Mouse (Mus musculus) frontal cortex, postnatal 14 days (tissue): ENCODE results near the gene Zfp784.

Experiments
- DNase-seq, 2 experiments: peaks; one replicate each; pipeline ENCODE4 v3.0.0; 2022; ENCODE audit warnings: low spot score in 2 of 2

Gene Zfp784

GRCm38 (mm10) chr7:5057804-5058203 lies 19.6 kb upstream of the Zfp784 start:
- peak in 1 of 2 experiments; percentile 26 for DNase-seq

GRCm38 (mm10) chr7:5057381-5057780 lies 19.1 kb upstream of the Zfp784 start:
- DNase-seq, result no peak

DNA sequence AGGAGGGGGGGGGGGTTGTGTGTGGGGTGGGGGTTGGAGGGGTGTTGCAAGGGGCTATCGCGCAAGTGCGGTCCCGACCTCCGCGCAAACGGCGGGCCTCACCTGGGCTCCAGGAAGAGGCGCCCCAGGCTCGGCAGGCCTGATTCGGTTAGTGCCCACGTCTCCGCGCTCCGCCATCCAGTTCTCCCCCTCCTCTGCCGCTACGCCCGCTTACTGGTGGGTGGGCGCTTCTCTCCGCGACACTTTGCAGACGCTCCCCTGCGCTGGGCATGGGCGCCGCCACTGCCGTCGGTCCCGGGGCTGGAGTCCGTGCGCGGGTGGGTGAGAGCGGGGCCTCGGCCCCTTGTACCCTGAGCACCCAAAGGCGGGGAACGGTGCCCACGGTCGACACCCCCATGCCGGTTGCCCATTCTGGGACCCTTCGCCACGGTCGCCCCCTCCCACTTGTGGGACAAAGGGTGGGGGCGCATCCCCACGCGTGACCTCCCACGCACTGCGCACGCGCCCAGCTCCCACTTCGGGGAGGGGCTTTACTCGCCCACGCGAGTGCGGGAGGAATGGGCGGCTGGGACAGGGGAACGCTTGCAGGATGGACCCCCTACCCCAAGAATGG lies 18.5 kb upstream of the Zfp784 start:
- peak; percentile 57 to 62 for DNase-seq

DNA sequence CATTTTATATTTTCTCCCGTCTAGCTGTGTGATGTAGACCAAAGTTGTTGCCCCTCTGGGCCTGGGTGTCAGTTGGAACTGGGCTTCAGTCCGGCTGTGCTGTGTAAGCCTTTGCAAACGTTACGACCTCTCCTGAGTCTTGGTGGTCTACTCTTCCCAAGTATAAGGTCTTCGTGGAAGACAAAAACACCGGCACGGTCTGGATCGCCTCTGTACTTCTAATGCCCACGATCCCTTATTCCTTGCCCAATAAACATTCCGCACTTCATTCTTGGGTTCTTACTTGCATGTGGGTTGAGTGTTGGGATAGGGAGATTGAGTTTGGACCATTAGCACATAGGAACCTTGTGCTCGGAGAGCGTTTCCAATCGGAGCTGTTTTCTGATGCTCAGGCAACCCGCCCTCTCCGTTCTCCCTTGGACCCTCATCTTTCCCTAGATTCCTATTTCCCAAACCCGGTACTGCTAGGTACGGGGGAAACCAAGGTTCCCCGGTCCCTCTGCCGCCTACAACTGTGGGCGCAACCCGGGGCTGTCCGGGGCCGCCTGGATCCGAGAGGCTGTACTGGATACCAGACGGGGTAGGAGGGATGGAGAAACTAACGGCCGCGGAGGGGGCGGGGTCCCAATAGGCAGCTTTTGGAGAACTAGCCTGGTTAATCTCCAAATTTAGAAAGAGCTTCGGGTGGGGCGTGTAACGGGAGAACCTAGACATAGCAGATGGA lies 15.4 kb upstream of the Zfp784 start:
- peak in 1 of 2 experiments; percentile 35 for DNase-seq

DNA sequence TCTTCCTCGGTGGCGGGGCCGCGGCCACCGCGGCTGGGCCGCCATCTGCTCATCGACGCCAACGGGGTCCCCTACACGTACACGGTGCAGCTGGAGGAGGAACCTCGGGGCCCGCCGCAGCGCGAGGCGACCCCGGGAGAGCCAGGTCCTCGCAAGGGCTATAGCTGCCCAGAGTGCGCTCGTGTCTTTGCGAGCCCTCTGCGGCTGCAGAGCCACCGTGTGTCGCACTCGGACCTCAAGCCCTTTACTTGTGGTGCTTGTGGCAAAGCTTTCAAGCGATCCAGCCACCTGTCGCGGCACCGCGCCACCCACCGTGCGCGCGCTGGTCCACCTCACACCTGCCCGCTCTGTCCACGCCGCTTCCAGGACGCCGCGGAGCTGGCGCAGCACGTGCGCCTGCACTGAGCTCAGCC lies 14.7 kb upstream of the Zfp784 start:
- DNase-seq, result no peak

GRCm38 (mm10) chr7:5052438-5052837 lies 14.2 kb upstream of the Zfp784 start:
- DNase-seq, result no peak

DNA sequence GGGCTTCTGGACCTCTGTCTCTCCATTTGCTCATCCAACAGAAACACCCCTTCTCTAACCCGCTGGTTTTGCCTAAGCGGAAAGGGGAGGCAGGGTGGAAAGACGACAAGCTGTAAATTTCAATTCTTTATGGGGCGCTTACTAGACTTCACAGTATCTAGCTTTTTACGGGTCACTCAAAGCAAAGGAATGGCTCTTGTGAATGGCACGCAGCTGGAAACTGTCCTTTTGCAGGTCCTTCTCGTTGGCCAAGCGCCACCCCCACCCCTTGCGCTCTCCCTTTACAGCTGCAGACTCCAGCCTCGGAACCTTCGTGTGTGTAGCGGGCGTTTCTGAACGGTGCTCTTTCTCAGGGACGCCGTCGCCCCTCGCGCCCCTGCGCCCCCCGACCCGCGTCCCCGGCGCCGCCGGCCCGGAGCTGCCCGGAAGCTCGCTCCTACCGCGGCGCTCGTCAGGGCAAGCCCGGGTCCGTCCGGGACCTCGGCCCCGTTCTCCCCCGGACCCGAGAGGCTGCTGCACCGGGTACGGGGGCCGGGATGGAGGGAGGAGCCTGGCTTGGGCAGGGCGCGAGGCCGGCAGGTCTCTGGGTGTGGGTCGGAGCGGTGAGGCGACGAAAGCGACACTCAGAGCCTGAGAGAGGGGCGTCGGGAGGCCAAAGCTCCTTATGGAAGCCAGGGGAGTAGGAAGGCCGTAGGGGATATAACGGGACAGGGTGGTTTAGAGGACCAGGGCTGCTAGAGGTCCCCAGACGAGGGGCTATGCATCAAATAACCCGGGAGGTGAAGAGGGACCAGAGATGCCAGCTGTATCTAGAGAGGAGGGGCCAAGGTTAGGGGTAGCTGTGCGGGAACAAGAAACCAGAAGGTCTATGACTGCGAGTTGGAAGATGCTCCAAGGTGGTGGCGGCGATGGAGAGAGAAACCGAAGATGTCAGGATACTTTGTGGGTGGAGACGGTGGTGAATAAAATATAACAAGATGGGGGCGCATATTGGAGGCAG lies 13.2 kb upstream of the Zfp784 start, which contains the start of gene Zfp580:
Gene Zfp580 (plus strand): TSS at position 346 of the 1,000 bp plus-strand sequence.
- DNase-seq, result peak; percentile 69 to 72

DNA sequence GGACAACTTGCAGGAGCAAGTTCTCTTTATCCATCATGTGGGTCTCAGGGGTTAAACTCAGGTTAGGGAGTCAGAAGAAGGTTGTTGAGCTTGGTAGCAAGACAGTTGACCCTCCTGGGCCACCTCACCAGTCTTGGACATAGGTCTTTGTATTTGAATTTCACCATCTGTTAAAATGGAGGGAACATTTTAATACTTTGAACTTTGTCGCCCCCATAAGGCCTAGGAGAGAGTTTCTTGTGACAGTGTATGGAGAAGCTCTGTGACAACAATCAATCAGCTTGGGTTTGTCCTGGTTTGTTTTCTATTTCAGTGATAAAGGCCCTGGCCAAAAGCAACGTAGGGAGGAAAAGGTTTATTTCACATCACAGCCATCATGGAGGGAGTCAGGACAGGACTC lies 9.1 kb upstream of the Zfp784 start:
- DNase-seq, result no peak

DNA sequence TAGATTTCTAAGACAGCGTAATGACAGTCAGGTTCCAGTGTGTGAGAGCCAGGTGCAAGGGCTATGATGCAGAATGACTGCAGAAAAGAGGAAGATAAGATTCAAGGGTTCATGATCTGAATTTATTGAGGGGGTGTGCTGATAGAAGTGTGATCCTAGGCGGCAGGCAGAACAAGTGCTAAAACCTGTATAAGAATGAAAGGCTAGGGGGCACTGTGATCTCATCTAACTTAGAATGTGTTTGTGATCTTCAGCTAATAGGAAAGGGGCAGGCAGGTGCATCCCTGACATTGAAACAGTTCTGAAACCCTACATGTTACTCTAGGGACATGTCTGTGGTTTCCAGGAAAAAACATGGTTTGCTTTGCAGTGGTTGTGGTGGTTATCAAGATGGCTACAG lies 7.9 kb upstream of the Zfp784 start:
- no peak for DNase-seq

GRCm38 (mm10) chr7:5044981-5045380 lies 6.7 kb upstream of the Zfp784 start:
- no peak for DNase-seq

DNA sequence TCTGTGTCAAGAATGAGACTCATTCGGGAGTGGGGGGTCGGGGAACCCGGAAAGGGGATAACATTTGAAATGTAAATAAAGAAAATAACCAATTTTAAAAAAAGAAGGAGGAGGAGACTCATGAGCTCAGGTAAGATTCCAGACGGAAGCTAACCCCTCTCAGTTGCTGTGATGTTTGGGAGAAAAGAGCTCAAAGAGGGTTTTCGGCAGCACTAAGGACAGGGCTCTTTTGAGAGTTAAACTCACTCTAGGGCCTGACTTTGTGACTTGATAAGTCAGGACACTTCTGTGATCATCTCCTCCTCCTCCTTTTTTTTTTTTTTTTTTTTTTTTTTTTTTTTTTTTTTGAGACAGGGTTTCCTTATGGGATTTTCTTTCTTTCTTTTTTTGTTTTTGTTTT lies 694 bp upstream of the Zfp784 start:
- no peak for DNase-seq

- DNase-seq, result no peak
Measured at GRCm38 (mm10) chr7:5037467-5037866, 779 bp downstream of the Zfp784 start.

DNA sequence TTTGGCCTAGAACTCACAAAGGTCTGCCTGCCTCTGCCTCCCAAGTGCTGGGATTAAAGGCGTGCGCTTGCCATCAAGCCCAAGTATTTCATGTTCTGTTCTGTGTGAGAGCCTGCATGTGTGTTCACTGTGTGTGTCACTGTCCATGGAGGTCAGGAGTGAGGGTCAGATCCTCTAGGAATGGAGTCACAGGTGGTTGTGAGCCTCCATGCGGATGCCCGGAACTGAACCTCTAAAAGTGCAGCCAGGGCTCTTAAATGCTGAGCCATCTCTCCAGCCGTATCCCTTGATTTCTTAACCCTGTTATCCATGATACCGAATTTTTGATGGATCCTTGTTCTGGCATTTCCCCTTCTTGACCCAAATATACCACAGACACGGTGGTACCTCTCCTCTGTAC lies 1.2 kb downstream of the Zfp784 start:
- DNase-seq, result no peak

- no peak for DNase-seq
Measured at GRCm38 (mm10) chr7:5036136-5036535, 2.1 kb downstream of the Zfp784 start.

DNA sequence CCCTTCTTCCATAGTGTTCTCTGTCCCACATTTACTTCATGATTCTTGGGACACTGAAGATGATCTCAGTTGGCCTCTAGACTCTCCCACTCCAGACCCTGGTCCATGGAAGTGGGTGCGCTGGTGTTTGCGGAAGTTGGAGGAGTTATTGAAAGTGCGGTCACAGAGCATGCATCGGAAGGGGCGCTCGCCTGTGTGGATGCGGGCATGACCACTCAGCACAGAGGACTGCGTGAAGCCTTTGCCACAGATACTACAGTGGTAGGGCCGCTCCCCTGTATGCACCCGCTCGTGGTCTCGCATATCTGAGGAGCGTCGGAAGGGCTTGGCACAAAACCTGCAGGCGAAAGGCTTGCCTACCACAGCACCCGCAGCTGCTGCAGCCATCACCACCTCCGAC lies 2.6 kb downstream of the Zfp784 start:
- DNase-seq, result no peak

DNA sequence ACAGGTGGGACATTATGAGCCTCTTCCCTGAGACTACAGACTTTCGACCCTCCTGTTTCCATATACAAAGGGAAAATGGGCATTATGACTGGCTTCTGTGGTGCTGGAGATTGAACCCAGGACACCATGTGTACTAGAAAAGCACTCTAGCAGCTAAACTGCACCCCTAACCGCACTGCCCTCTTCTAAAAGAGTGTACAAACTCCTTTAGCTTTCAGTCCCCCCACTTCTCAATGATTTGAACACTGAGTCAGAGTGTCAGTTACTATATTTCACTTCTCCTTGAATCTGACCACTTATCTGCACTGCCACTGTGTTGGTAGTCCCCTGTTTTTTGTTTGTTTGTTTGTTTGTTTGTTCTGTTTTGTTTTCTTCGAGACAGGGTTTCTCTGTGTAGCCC lies 4.4 kb downstream of the Zfp784 start, which contains the start of gene 4632433K11Rik:
Gene 4632433K11Rik (plus strand): TSS at position 301 of the 400 bp plus-strand sequence.
- DNase-seq, result no peak

GRCm38 (mm10) chr7:5031496-5031895 lies 6.8 kb downstream of the Zfp784 start:
- no peak for DNase-seq

DNA sequence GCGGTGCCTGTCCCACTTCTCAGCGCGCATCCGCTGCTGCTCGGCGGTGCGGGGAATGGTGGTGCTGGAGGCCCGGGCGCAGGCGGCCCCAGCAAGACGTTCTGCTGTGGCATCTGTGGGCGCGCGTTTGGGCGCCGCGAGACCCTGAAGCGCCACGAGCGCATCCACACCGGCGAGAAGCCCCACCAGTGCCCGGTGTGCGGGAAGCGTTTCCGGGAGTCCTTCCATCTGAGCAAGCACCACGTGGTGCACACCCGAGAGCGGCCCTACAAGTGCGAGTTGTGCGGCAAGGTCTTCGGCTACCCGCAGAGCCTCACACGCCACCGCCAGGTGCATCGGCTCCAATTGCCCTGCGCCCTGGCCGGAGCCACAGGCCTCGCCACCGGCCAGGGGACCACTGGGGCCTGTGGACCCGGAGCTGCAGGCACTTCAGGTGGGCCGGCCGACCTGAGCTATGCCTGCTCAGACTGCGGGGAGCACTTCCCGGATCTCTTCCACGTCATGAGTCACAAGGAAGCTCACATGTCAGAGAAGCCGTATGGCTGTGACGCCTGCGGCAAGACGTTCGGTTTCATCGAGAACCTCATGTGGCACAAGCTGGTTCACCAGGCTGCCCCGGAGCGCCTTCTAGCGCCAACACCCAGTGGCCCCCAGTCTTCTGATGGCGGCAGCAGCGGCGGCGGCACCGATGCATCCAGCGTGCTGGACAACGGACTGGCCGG lies 7.5 kb downstream of the Zfp784 start:
- no peak for DNase-seq

GRCm38 (mm10) chr7:5029946-5030345 lies 8.3 kb downstream of the Zfp784 start:
- DNase-seq, result no peak

GRCm38 (mm10) chr7:5029543-5029942 lies 8.7 kb downstream of the Zfp784 start:
- DNase-seq, result no peak

DNA sequence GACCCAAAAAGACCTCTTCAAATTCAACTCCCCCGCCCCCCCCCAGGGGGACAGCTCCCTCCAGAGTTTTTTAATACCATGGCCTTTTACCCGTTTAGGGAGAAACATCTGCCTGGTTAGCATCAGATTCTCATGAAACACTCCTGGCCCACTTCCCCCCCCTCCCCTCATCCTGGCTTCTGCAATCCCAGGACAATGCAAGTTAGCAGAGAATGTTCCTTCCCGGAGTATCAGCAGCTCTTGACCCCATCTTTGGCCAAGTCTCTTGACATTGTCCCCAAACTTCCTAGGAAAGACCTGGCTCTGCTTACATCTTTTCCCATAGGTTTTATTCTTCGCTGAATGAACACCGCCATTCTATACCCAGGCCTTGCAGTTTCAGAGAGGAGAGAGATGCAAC lies 17.0 kb downstream of the Zfp784 start:
- DNase-seq, result no peak
